17 mouse cellular contexts compared by ENCODE assay signal in the genomic region with DNA sequence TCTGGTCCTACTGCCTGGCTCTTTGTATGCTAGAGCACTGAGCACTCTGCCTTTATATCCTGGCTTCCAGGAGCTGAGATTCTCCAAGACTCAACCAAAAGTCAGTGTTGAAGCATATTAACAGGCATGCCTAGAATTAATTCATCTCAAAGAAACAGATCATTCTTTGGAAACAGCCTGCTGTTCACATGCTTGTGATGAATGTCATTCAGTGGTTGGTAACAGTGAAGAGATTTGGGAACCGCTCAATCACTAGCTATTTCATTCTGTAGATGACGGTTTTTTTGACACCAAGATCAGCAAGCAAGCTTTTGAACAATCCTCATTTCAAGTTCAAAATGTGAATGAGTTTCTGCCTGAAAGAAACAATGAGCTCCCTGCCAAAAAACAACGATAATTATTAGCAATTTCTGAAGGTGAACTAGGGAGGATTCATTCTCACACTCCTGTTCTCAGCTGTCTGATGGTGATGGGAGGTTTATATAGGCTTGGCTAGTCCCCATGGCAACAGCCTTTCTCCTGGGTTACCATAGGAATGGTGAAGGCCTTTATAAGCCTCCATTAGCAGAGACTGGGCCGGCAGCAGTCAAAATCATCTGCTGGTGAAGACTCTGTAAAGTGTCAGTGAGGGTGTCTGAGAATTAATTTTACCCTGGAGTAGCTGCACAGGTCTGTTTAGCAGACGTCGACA.
DNase-seq lines count a peak whose midpoint lies in the region; ATAC-seq lines count a peak whose summit lies in the region.
"Had no signal": no experiment of that assay in that cellular context is flagged by ENCODE, and none has a peak within 500 bp of the region (broad histone marks: within the 10 kb centered on the region; RNA-seq: fewer than 3 reads in every experiment).

No protein-coding gene starts in this region.

- H3K36me3 ChIP-seq in neural tube, embryonic 11.5 days (ENCODE audit: control insufficient read depth, insufficient read depth, low read length) = no peaks in the 10 kb centered on the region
- no peaks in the 10 kb centered on the region for H3K36me3 ChIP-seq in forebrain, embryonic 16.5 days (ENCODE audit: control insufficient read depth, insufficient read depth)
- H3K36me3 ChIP-seq in midbrain, embryonic 10.5 days = no peaks in the 10 kb centered on the region
- H3K36me3 ChIP-seq: limb, embryonic 13.5 days; lung, embryonic 15.5 days had no signal

- H3K27me3 ChIP-seq in neural tube, embryonic 11.5 days (ENCODE audit: control insufficient read depth, insufficient read depth, low read length) = no peaks in the 10 kb centered on the region
- no peaks in the 10 kb centered on the region for H3K27me3 ChIP-seq in forebrain, embryonic 16.5 days (replicated peaks; ENCODE audit: control insufficient read depth, insufficient read depth, low read length)
- H3K27me3 ChIP-seq in midbrain, embryonic 10.5 days (ENCODE audit: low read depth, poor library complexity, severe bottlenecking) = no peaks in the 10 kb centered on the region
- H3K27me3 ChIP-seq: limb, embryonic 13.5 days; lung, embryonic 15.5 days; Patski had no signal

- intact Hi-C loops in left cerebral cortex, postnatal 4 days (cut with DNase I) = no loop called here

- no peak overlapping the region for H3K27ac ChIP-seq in neural tube, embryonic 11.5 days (ENCODE audit: low read depth, low read length)
- peak overlapping the region; percentile 60; the same call in 1 of the 2 replicates for H3K27ac ChIP-seq in forebrain, embryonic 16.5 days (ENCODE audit: low read length)
- no peak overlapping the region; the same call in 1 of the 2 replicates for H3K27ac ChIP-seq in midbrain, embryonic 10.5 days (replicated peaks)
- H3K27ac ChIP-seq: limb, embryonic 13.5 days; lung, embryonic 15.5 days had no signal

- no peaks in the 10 kb centered on the region for H3K9me3 ChIP-seq in neural tube, embryonic 11.5 days (ENCODE audit: control insufficient read depth, low read length)
- no peaks in the 10 kb centered on the region for H3K9me3 ChIP-seq in forebrain, embryonic 16.5 days (ENCODE audit: control insufficient read depth, low read length)
- no peaks in the 10 kb centered on the region for H3K9me3 ChIP-seq in midbrain, embryonic 10.5 days (replicated peaks)
- H3K9me3 ChIP-seq: limb, embryonic 13.5 days; lung, embryonic 15.5 days had no signal

- no peak for ATAC-seq in neural tube, embryonic 11.5 days (ENCODE audit: insufficient read depth, low FRiP score, low TSS enrichment)
- peak; percentile 96 for ATAC-seq in forebrain, embryonic 16.5 days
- no peak for ATAC-seq in activated CD4-positive, CD25-positive, alpha-beta regulatory T cell, adult 4 months
- ATAC-seq: CD4-positive, CD25-positive, alpha-beta regulatory T cell, adult 4 months; Patski had no signal

- no peak overlapping the region for H3K9ac ChIP-seq in neural tube, embryonic 11.5 days (ENCODE audit: low read length)
- no peak overlapping the region for H3K9ac ChIP-seq in forebrain, embryonic 16.5 days (replicated peaks; ENCODE audit: low read depth, low read length)
- H3K9ac ChIP-seq: limb, embryonic 13.5 days; lung, embryonic 15.5 days had no signal

- H3K4me1 ChIP-seq in neural tube, embryonic 11.5 days (ENCODE audit: control insufficient read depth, insufficient read depth, low read length) = no peaks in the 10 kb centered on the region
- H3K4me1 ChIP-seq in forebrain, embryonic 16.5 days (replicated peaks; ENCODE audit: control insufficient read depth, insufficient read depth, low read length) = 0 out of 2 replicates have a peak, but pooled peaks cover 6% of the 10 kb centered on the region
- peaks cover 17% of the 10 kb centered on the region for H3K4me1 ChIP-seq in midbrain, embryonic 10.5 days
- H3K4me1 ChIP-seq: limb, embryonic 13.5 days had no signal

- peak; percentile 37 for DNase-seq in neural tube, embryonic 11.5 days (ENCODE audit: low spot score)
- no peak for DNase-seq in neural tube, embryonic 10.5 days (ENCODE audit: extremely low spot score, low spot score)
- peak; percentile 51 for DNase-seq in midbrain, embryonic 10.5 days (ENCODE audit: low spot score)
- peak; percentile 8 for DNase-seq in right cerebral cortex, postnatal 14 days
- DNase-seq in gastrocnemius, adult 18-20 months (ENCODE audit: low spot score) = no peak
- no peak for DNase-seq in left cerebral cortex, postnatal 4 days
- DNase-seq: adrenal gland, postnatal 25 days; cerebellum, adult 2 months; heart, adult 11 months; kidney, postnatal 10 days had no signal

- H3K4me3 ChIP-seq in neural tube, embryonic 11.5 days (ENCODE audit: low read depth, low read length) = no peak overlapping the region
- H3K4me3 ChIP-seq in forebrain, embryonic 16.5 days (replicated peaks; ENCODE audit: low read length) = no peak overlapping the region
- no peak overlapping the region for H3K4me3 ChIP-seq in midbrain, embryonic 10.5 days
- H3K4me3 ChIP-seq: limb, embryonic 13.5 days; lung, embryonic 15.5 days; myocyte had no signal

- WGBS in neural tube, embryonic 11.5 days = 70% methylated on average over 6 of the region's 6 CpGs
- WGBS in forebrain, embryonic 16.5 days = 32% methylated on average over 6 of the region's 6 CpGs
- WGBS in midbrain, embryonic 10.5 days = 61% methylated on average over 6 of the region's 6 CpGs

- H3K4me2 ChIP-seq in neural tube, embryonic 11.5 days (ENCODE audit: low read depth) = no peak overlapping the region
- H3K4me2 ChIP-seq in forebrain, embryonic 16.5 days (ENCODE audit: low read length) = no peak overlapping the region
- H3K4me2 ChIP-seq: limb, embryonic 13.5 days; lung, embryonic 15.5 days had no signal

Comparison
In these comparisons a context has a peak if more than half of its experiments do, and no peak if none do; other contexts are left out.
1. DNase-seq: peak in neural tube, embryonic 11.5 days (single experiment), midbrain, embryonic 10.5 days (single experiment) and right cerebral cortex, postnatal 14 days (single experiment); none in neural tube, embryonic 10.5 days (single experiment), gastrocnemius, adult 18-20 months (single experiment) and left cerebral cortex, postnatal 4 days (single experiment).